Mouse (Mus musculus) gastrocnemius, postnatal 25 days (tissue): ENCODE results near the gene Anxa3. TPM values are rescaled to one million over a fixed set of nuclear protein-coding genes. Genes with fewer than 3 reads are reported as not detected.

Experiments used
- DNase-seq: peaks from one replicate; pipeline ENCODE4 v3.0.0; 2022
- total RNA-seq, 2 experiments: library from RNA; stranded (reverse); gene quantifications; 1 replicate in 1 of 2; 2 replicates in 1 of 2; pipeline ENCODE4 v1.2.3; 2021

Gene Anxa3
- total RNA-seq, 2 experiments from 2014 or later = 20.2 to 20.5 TPM

DNA sequence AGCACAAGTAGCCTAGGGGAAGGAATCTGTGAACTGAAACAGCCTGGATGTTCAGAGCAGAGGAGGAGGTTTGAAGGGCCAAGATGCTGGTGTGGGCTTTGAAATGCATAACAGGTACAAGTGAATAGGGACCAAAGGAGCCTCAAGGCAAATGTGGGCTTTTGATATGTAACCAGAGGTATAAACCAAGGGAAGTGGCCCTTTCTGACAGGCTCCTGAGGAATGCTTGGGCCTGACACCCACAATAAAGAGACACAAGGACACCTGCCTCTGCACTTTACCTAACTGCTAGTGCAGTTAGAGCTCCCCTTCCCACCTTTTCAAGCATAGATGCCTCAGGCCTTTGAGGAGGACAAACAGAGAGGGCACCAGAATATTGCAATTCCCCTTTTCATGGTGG lies 54.8 kb downstream of the Anxa3 start:
- no peak for DNase-seq

GRCm38 (mm10) chr5:96848386-96848785 lies 55.2 kb downstream of the Anxa3 start:
- no peak for DNase-seq

GRCm38 (mm10) chr5:96849232-96849631 lies 56.1 kb downstream of the Anxa3 start:
- no peak for DNase-seq

DNA sequence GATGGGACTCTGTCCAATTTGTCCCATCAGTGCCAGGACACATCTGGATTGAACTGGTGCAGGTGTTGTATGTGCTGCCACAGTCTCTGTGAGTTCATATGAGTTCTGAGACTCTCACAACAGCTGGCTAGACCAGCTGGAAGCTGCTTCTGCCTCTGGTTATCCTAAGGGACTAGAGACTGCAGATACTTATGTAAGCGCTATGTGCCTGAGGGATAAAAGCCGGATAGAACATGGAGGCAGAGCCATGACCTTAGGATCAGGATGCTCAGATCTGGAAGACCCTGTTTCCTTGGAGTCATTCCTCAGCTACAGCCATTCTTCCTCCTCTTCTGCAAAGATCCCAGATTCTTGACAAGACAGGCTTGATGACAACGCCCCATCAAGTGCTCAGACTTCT lies 60.3 kb downstream of the Anxa3 start:
- no peak for DNase-seq

- no peak for DNase-seq
Measured at GRCm38 (mm10) chr5:96854350-96854749, 61.2 kb downstream of the Anxa3 start.

- DNase-seq = no peak
Measured at GRCm38 (mm10) chr5:96859938-96860337, 66.8 kb downstream of the Anxa3 start.

- no peak for DNase-seq
Measured at GRCm38 (mm10) chr5:96867171-96867570, 74.0 kb downstream of the Anxa3 start.

DNA sequence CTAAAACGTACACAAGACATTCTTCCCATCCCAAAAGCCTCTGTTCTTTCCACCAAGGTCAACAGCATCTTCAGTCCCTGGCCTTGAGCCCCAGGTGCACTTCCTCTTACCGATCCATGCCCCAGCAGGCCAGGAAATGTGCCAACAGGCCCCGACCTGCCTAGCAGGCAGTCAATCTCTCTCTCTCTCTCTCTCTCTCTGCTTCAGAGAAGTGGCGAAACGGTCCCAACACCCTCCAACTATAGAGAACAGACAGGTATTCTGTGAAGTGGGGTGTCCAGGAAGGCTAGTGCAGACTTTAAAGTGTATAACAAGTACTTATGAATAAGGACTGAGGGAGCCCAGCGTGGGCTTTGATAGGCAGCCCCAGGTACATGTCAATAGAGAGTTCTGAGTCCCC lies 75.8 kb downstream of the Anxa3 start:
- DNase-seq = no peak

DNA sequence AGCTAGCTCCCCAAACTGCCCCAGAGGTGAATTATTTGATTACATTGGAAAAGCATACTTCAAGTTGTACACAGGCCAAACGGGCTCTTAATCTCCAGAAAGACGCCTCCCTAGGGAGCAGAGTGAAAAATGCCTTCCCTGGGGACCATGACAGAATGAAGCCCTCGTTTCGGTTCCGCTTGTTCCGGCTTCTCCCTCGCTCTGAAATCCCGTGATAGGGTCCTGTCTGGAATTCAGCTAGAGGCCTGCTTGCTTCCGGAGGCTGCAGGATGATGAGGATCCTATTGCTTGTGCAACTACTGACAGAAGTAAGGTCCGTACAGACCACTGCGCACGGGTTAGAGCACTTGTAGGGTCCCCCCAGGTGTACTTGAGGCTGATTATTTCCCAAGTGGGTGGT lies 77.9 kb downstream of the Anxa3 start:
- no peak for DNase-seq

GRCm38 (mm10) chr5:96878178-96878577 lies 85.0 kb downstream of the Anxa3 start:
- DNase-seq = no peak

- DNase-seq = no peak
Measured at GRCm38 (mm10) chr5:96878851-96879540, 85.9 kb downstream of the Anxa3 start.

DNA sequence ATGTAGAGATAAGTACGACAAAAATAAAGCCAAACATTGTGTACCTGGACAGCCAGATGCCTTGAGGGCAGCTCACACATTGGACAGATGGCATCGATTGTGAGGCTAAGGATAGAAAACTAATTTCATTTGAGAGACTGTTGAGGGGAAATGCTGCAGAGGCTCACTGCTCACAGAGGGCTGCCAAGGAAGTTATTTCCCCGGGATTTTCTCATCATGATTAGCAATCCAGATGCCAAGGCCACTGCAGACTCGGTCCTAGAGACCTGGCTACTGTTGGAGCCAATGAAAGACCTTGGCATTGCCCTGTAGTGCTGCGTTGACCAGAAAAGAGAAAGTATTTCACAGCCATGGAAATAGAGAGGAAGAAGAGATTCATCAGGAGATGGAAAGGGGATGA lies 87.1 kb downstream of the Anxa3 start:
- DNase-seq = no peak

GRCm38 (mm10) chr5:96881118-96881517 lies 88.0 kb downstream of the Anxa3 start:
- DNase-seq = peak; percentile 60

DNA sequence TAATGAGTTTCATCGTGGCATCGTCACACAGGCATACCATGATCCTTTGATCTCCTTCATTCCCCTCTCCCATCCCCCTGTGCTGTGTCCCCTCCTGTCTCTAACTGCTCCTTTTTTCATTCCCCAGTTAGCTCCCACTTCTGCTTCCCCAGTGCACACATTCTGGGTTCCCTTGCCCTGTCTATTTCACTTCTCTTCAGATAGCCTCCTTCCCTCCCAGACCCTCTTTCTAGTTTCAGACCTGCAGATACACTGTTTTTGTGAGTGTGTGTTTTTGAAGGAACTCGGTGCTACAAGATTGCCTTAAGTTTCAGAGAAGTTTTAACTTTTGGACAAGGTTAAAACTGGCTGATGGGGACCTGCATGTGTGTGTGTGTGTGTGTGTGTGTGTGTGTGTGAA lies 88.5 kb downstream of the Anxa3 start:
- no peak for DNase-seq

DNA sequence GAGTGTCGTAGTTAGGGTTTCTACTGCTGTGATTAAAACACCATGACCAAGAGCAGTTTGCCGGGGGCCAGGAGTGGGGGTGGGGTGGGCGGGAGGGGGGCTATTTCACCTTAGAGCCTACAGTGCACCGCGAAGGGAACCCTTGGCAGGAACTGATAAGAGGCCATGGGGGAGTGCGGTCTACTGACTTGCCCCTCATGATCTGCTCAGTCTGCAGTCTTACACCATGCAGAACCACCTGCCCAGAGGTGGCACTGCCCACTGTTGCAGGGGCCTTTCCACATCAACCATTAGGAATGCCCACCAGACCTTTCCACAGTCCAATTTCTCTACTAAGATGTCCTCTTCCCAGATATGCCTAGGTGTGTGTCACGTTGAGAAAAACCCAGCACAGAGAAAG lies 92.1 kb downstream of the Anxa3 start:
- DNase-seq = no peak

- DNase-seq = no peak
Measured at GRCm38 (mm10) chr5:96888396-96888795, 95.3 kb downstream of the Anxa3 start.

GRCm38 (mm10) chr5:96890367-96890766 lies 97.2 kb downstream of the Anxa3 start:
- no peak for DNase-seq

Other genes with a start within 250 kb of the Anxa3 start
- gene Bmp2k, start 204.3 kb downstream of the Anxa3 start, total RNA-seq = 1 to 10 TPM; 8.0 to 9.1 TPM